Mouse (Mus musculus): ENCODE results near the gene Foxl1. TPM values are rescaled to one million over a fixed set of nuclear protein-coding genes. Genes with fewer than 3 reads are reported as not detected.
A peak's percentile ranks its signal among the peaks of the same experiment; 100 is the strongest.

Foxl1 gene
- total RNA-seq, 2 experiments from 2014 or later = not detected

GRCm38 (mm10) chr8:121092627-121093026 lies 35.1 kb upstream of the Foxl1 start:
- peak; percentile 89 for ATAC-seq (replicated peaks; ENCODE audit: poor library complexity)

GRCm38 (mm10) chr8:121093496-121093895 lies 34.2 kb upstream of the Foxl1 start:
- ATAC-seq (replicated peaks; ENCODE audit: poor library complexity) = no peak

GRCm38 (mm10) chr8:121104049-121104818 lies 23.5 kb upstream of the Foxl1 start:
- ATAC-seq (replicated peaks; ENCODE audit: poor library complexity) = peak; percentile 66

GRCm38 (mm10) chr8:121107668-121108656 lies 19.8 kb upstream of the Foxl1 start, which contains the start of gene Mthfsd:
Mthfsd (minus strand) TSS chr8:121108392.
- peak; percentile 87 for ATAC-seq (replicated peaks; ENCODE audit: poor library complexity)

DNA sequence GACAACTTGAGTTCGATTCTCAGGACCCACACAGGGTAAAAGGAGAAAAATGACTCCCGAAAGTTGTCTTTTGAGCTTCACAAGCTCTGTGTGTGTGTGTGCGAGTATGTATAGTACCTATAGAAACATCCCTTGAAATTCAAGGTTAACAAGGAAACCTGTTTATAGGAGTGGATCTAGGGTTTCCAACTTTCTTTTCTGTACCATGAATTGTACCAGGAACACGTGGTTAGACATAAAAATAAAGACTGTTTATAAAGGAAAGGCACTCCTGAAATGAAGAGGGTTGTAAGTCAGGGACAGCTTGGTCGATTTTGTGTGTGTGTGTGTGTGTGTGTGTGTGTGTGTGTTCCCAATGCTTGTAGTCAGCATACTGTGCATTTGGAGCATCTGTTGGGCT lies 19.1 kb upstream of the Foxl1 start:
- no peak for ATAC-seq (replicated peaks; ENCODE audit: poor library complexity)

DNA sequence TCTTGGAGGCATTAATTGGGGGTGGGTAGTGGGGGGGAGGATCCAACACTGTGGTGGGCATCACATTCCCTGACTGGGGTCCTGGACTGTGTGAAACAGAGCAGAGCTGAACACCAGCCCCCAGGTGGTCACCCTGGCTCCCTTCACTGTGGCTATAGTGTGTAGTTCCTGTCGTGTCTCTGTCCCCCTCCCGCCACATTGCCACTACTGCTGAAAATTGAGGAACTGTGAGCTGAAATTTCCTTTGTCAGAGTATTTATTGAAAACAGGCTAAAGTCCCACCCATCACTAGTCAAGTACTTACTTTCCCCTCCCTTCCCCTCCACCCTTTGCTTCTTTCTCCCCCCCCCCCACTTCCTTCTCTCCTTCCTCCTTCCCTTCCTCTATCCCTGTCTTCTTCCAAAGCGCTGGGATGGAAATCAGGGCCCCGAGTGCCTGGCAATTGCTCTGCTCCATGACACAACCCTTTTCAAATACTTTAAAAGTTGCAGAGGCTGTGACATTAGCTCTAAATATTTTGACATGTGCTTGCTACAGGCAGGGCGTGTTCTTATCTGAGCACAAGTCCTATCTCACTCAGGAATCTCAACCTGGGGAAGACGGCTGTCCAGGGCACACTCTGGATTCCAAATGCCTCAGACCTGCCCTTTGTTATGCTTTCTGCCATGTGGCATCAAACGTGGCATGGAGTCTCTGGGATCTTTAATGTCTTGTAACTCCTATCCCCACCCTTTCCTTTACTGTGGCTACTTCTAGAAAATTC lies 16.4 kb upstream of the Foxl1 start:
- no peak for ATAC-seq (replicated peaks; ENCODE audit: poor library complexity)

GRCm38 (mm10) chr8:121113261-121113660 lies 14.5 kb upstream of the Foxl1 start:
- peak; percentile 95 for ATAC-seq (replicated peaks; ENCODE audit: poor library complexity)

DNA sequence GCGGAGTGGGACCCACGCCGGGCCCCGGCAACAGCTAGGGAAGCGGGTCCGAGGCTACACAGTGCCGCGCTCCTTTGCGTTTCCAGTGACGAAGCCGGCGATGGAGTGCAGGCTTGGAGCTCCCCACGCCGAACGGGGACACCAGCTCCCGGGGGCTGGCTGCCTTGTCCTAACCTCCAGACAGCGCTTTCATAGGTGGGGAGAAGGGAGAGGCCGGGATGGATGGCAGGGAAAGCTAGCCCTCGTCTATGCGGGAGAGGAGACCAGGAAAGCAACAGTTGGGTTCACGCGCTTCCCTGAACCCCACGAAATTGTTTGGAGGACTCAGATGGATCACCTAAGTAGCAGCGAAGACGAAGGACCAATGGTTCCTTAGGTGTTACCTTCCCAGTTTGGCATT lies 12.6 kb upstream of the Foxl1 start:
- ATAC-seq (replicated peaks; ENCODE audit: poor library complexity) = no peak

DNA sequence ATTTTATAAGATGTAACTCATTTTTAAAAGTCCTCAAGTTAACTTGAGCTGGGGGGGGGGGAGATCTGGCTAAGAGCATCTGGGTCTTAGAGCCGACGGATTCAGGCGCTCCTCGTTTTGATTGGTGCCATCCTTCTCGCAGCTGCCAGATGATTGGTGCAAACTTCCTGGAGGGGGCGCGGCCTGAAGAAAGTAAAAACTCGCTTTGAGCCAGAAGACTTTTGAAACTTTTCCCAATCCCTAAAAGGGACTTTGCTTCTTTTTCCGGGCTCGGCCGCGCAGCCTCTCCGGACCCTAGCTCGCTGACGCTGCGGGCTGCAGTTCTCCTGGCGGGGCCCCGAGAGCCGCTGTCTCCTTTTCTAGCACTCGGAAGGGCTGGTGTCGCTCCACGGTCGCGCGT lies 11.8 kb upstream of the Foxl1 start, which contains the start of gene Foxc2:
Gene Foxc2 (plus strand): TSS at position 224 of the 400 bp plus-strand sequence.
- ATAC-seq (replicated peaks; ENCODE audit: poor library complexity) = peak; percentile 52; the same call in 1 of the 2 replicates

- no peak for ATAC-seq (replicated peaks; ENCODE audit: poor library complexity)
Observed at GRCm38 (mm10) chr8:121116591-121117185, 11.1 kb upstream of the Foxl1 start.

- no peak for ATAC-seq (replicated peaks; ENCODE audit: poor library complexity)
Observed at GRCm38 (mm10) chr8:121117186-121117651, 10.5 kb upstream of the Foxl1 start.

DNA sequence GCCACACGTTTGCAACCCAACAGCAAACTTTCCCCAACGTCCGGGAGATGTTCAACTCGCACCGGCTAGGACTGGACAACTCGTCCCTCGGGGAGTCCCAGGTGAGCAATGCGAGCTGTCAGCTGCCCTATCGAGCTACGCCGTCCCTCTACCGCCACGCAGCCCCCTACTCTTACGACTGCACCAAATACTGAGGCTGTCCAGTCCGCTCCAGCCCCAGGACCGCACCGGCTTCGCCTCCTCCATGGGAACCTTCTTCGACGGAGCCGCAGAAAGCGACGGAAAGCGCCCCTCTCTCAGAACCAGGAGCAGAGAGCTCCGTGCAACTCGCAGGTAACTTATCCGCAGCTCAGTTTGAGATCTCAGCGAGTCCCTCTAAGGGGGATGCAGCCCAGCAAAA lies 9.8 kb upstream of the Foxl1 start:
- no peak for ATAC-seq (replicated peaks; ENCODE audit: poor library complexity)

GRCm38 (mm10) chr8:121118634-121119420 lies 8.9 kb upstream of the Foxl1 start:
- no peak for ATAC-seq (replicated peaks; ENCODE audit: poor library complexity)

- no peak for ATAC-seq (replicated peaks; ENCODE audit: poor library complexity)
Observed at GRCm38 (mm10) chr8:121119635-121120455, 7.9 kb upstream of the Foxl1 start.

DNA sequence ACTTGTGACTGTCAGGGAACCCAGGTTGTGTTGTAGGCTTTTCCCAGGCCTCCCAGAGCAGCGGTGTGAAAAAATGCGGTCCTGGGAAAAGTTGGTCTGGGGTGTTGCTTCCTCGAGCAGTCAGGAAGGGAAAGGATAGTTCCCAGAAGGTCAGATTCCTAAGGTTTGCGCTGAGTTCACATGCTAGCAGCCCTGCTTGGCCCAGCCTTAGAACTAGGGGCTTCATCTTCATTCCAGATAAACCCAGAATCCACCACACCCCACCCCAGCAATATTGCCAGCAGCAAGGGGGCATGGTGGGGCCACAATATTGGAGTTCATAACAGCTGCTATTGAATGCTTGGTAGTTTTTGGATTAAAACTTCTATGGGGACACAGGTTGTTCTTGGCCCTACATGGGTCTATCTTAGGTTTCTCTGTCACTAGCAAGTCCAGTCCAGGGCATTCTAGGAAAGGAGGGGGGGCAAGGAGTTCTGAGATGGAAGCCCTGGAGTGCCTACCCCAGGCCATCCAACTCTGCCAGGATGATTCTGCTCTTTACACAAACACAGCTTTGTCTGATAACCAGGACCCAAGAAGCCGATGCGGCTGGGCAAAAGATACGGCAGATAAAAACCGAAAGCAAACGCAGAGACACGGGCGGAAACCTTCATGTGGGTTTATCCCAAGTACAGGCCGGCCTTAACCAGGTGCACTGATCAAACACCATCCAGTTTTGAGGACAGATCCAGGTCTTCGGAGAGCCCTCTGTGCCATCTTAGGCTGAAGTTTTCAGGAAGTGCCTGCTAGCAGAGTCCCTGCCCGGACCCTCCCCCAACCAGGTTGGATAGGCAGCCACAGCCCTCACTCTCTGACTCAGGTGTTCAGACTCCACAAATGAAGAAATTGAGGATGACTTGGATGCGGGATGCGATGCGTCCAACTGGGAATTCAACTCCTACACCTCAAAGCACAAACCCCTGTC lies 7.0 kb upstream of the Foxl1 start:
- no peak for ATAC-seq (replicated peaks; ENCODE audit: poor library complexity)

DNA sequence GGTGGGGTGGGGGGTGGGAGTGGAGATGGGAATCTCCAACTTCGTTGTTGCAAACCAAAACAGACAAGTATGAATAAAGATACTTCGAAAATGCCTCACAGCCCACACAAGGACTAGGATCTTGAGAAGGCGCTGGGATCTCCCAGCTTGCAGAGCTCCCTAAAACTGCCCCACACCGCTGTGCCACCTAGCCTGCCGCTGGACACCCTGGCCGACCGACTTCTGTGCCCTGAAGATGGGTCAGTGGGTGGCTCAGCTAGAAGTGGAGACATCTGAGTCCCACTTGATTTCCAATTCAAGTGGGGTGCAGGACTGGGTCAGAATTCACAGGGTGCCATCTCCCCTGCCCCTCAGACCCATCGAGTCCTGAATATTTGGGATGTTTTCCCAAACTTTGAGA lies 6.0 kb upstream of the Foxl1 start:
- ATAC-seq (replicated peaks; ENCODE audit: poor library complexity) = no peak

DNA sequence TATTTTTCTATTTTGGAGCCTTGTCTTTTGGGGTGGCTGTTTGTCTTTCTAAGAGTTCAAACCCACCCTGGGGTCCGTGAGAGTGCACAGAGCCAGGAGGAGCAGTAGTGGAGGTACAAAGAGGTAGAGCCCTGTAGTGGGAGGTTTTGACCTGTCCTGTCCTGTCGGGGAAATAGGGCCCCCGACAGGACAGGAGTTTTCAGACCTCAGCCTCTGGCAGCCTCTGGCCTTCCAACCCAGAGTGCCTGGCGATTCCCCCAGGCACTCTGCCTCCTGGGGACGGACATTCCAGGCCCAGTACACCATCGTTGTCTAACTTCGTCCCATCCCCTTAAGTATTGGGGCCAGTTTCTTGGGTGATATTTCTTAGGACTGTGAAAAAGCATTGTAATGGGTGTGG lies 5.4 kb upstream of the Foxl1 start:
- ATAC-seq (replicated peaks; ENCODE audit: poor library complexity) = no peak

DNA sequence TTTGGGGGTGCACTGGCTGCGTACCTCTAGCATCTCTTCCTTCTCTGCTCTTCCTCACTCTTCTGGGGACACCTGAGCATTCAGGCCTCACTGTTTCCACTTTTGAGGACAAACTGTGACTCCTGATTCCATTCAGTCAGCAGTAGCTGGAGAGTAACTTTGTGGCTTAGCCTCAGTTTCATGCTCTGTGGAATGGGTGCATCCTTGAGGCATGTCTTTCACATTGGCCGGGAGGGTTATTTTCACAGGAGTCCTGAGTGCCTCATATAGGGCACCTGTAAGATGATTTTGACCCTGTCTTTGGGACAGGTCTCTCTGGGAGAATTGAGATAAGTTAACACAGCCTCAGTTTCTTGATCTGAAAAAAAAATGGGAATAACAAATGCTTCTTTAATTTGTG lies 4.6 kb upstream of the Foxl1 start:
- no peak for ATAC-seq (replicated peaks; ENCODE audit: poor library complexity)

Data from megakaryocyte progenitor cell, adult 5-6 weeks (primary cell).